ENCODE assay signal across 11 mouse cellular contexts in the genomic region with DNA sequence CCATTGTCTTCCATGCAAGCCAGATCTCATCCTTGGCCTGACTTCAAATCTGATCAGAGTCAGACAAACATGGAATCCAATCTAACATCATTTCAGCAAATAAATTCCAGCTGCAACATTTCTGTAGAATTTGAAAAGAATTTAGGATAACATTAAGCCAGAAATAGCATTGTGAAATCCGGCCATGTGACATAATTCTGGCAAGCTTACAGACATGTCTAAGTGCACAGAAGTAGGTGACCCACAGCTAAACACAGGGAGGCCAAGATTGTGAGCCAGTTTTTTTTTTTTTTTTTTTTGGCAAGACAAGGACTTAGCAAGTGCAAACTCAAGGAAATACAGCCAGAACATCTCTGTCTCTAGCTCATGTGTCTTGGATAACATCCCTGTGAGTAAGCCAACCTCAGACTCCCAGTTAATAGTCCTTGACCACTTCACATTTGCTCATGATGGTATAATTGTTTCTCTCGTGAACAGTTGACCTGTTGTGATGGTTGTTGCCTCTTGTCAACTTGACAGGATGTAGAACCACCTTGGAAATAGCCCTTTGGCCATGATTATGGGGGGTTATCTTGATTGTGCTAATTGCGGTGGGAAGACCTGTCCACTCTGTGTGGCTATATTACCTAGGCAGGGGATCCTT. TPM values are rescaled to one million over a fixed set of nuclear protein-coding genes. Genes with fewer than 3 reads are reported as not detected.
DNase-seq lines count a peak whose midpoint lies in the region; ATAC-seq and TF ChIP-seq lines count a peak whose summit lies in the region.
"Had no signal": no experiment of that assay in that cellular context is flagged by ENCODE, and none has a peak within 500 bp of the region (broad histone marks: within the 10 kb centered on the region; RNA-seq: fewer than 3 reads in every experiment).

No protein-coding gene starts in this region.

- no peak for TF ChIP-seq POLR2A in myocyte (IDR thresholded peaks at IDR 0.05; ENCODE audit: insufficient read length, low read depth)

- H3K79me2 ChIP-seq in myocyte (ENCODE audit: control insufficient read depth, insufficient read depth): no peaks in the 10 kb centered on the region

- no peaks in the 10 kb centered on the region for H3K36me3 ChIP-seq in kidney, embryonic 15.5 days
- H3K36me3 ChIP-seq in myocyte (ENCODE audit: control insufficient read depth, insufficient read depth): no peaks in the 10 kb centered on the region
- H3K36me3 ChIP-seq: forebrain, embryonic 12.5 days had no signal

- no peak for ATAC-seq in kidney, embryonic 15.5 days (replicated peaks; ENCODE audit: low FRiP score)

- H3K4me1 ChIP-seq in kidney, embryonic 15.5 days: 0 out of 2 replicates have a peak, but pooled peaks cover 6% of the 10 kb centered on the region
- H3K4me1 ChIP-seq: forebrain, embryonic 12.5 days had no signal

- 54% methylated on average over 3 of the region's 3 CpGs for WGBS in kidney, embryonic 15.5 days

- no peak overlapping the region for H3K9ac ChIP-seq in kidney, embryonic 15.5 days
- H3K9ac ChIP-seq: forebrain, embryonic 12.5 days had no signal

- intact Hi-C loops in heart, postnatal 36 days (cut with DNase I): no loop called here

- H3K9me3 ChIP-seq in kidney, embryonic 15.5 days (replicated peaks): no peaks in the 10 kb centered on the region
- H3K9me3 ChIP-seq: forebrain, embryonic 12.5 days had no signal

- H3K4me2 ChIP-seq in kidney, embryonic 15.5 days: no peak overlapping the region
- H3K4me2 ChIP-seq in myocyte (ENCODE audit: low read depth): peak overlapping the region; percentile 2
- H3K4me2 ChIP-seq: forebrain, embryonic 12.5 days had no signal

- 0 out of 2 replicates have a peak overlapping the region, but pooled peaks have one; percentile 43 for H3K27ac ChIP-seq in kidney, embryonic 15.5 days
- H3K27ac ChIP-seq: forebrain, embryonic 12.5 days had no signal

- no peak overlapping the region for H3K4me3 ChIP-seq in kidney, embryonic 15.5 days (replicated peaks)
- H3K4me3 ChIP-seq in myocyte: no peak overlapping the region
- H3K4me3 ChIP-seq: forebrain, embryonic 12.5 days had no signal

- no peak overlapping the region for H3ac ChIP-seq in myocyte (ENCODE audit: control insufficient read depth, insufficient read length)

- no peak for DNase-seq in kidney, adult 18-20 months
- peak; percentile 35 for DNase-seq in adrenal gland, postnatal 36 days
- peak; percentile 42 to 53 for DNase-seq in heart, postnatal 36 days
- no peak for DNase-seq in cerebellum, adult 11-12 months
- DNase-seq in spleen, postnatal 14 days (ENCODE audit: low spot score in 2 of 2): no peak
- DNase-seq in left cerebral cortex, adult 18-20 months (ENCODE audit: low spot score in 2 of 2): no peak
- DNase-seq: liver had no signal

- no peaks in the 10 kb centered on the region for H3K27me3 ChIP-seq in kidney, embryonic 15.5 days
- H3K27me3 ChIP-seq in myocyte (ENCODE audit: control insufficient read depth, insufficient read depth, insufficient read length): no peaks in the 10 kb centered on the region
- H3K27me3 ChIP-seq: forebrain, embryonic 12.5 days had no signal

TF ChIP-seq in myocyte, 11 proteins besides CTCF, POLR2A, EP300 and RAD21:
- peak; percentile 56; the same call in 1 of the 2 replicates for TF ChIP-seq CEBPB (IDR thresholded peaks at IDR 0.05; ENCODE audit: insufficient read depth, poor library complexity, severe bottlenecking)
- TF ChIP-seq TCF3 (IDR thresholded peaks at IDR 0.05; ENCODE audit: insufficient read length, low read depth): no peak
- TF ChIP-seq MYOD1 (IDR thresholded peaks at IDR 0.05; ENCODE audit: control insufficient read depth in 1 of 3, insufficient read length in 2 of 3, low read depth in 2 of 3): no peak
- TF ChIP-seq SRF (IDR thresholded peaks at IDR 0.05; ENCODE audit: control insufficient read depth, insufficient read length, low read depth): no peak
- TF ChIP-seq TCF12 (IDR thresholded peaks at IDR 0.05; ENCODE audit: insufficient read depth, poor library complexity, severe bottlenecking): no peak
- no peak for TF ChIP-seq REST (IDR thresholded peaks at IDR 0.05; ENCODE audit: insufficient read depth, insufficient read length)
- TF ChIP-seq E2F4 (IDR thresholded peaks at IDR 0.05; ENCODE audit: insufficient read depth): no peak
- TF ChIP-seq MAX (IDR thresholded peaks at IDR 0.05; ENCODE audit: low read depth): no peak
- TF ChIP-seq MYOG (IDR thresholded peaks at IDR 0.05; ENCODE audit: control insufficient read depth in 1 of 3, insufficient read depth in 1 of 3, insufficient read length in 2 of 3, low read depth in 2 of 3): no peak
- peak; percentile 55 for TF ChIP-seq USF1 (IDR thresholded peaks at IDR 0.05; ENCODE audit: low read depth)
- no peak for TF ChIP-seq POLR2AphosphoS2 (IDR thresholded peaks at IDR 0.05; ENCODE audit: insufficient read length, low read depth)

RNA-seq across cellular contexts. Expression of a gene that starts 54.6 kb away (rescaled TPM):
- not detected in 2 replicates for polyA plus RNA-seq in kidney, embryonic 15.5 days (2015; fragmentation: Nextera tagmentation; extraction: Ambion mirVana)
- total RNA-seq in adrenal gland, postnatal 36 days (2021): not detected
- not detected for total RNA-seq in heart, postnatal 36 days (2021)
- not detected for polyA plus RNA-seq in myocyte (2012; fragmentation: generic; extraction: Trizol)
- total RNA-seq in left cerebral cortex, adult 18-20 months (2021): not detected
- total RNA-seq: MEL had no signal
- polyA plus RNA-seq: forebrain, embryonic 12.5 days had no signal

Comparison
In these comparisons a context has a peak if more than half of its experiments do, and no peak if none do; other contexts are left out.
1. DNase-seq: peak in adrenal gland, postnatal 36 days (2 of 2) and heart, postnatal 36 days (2 of 2); none in kidney, adult 18-20 months (single experiment), cerebellum, adult 11-12 months (single experiment), spleen, postnatal 14 days (0 of 2) and left cerebral cortex, adult 18-20 months (0 of 2).